Mouse (Mus musculus) limb, embryonic 14.5 days (tissue): ENCODE results near the gene Col4a1. TPM values are rescaled to one million over a fixed set of nuclear protein-coding genes. Genes with fewer than 3 reads are reported as not detected.

ENCODE experiments used
- ATAC-seq: fragments of 200-750 bp; cut with Nextera tagmentation; 2 replicates; pipeline ENCODE4 v1.8.0; 2017; ENCODE audit warnings: low read depth, moderate number of reproducible peaks, moderate TSS enrichment; ENCODE audit not compliant: low FRiP score
- DNase-seq: peaks from one replicate; pipeline ENCODE4 v3.0.0-alpha.2; 2015; ENCODE audit warnings: low spot score
- H3K27ac ChIP-seq: fragments of 300-500 bp; sonication (generic); replicated peaks from 2 replicates; pipeline ENCODE4 v1.5.1; 2014; ENCODE audit warnings: low read depth, mild to moderate bottlenecking, low read length, moderate library complexity, mixed read lengths
- H3K27me3 ChIP-seq: fragments of 300-500 bp; sonication (generic); 2 replicates; pipeline ENCODE4 v1.6.1; 2014; ENCODE audit warnings: low read length, mixed read lengths; ENCODE audit not compliant: control insufficient read depth, insufficient read depth
- H3K36me3 ChIP-seq: fragments of 300-500 bp; sonication (generic); 2 replicates; pipeline ENCODE4 v1.6.1; 2014; ENCODE audit warnings: mild to moderate bottlenecking, low read length, moderate library complexity, mixed read lengths; ENCODE audit not compliant: control insufficient read depth, insufficient read depth
- H3K4me1 ChIP-seq: fragments of 300-500 bp; sonication (generic); 2 replicates; pipeline ENCODE4 v1.6.1; 2014; ENCODE audit warnings: antibody characterized with exemption, low read length, mixed read lengths; ENCODE audit not compliant: control insufficient read depth, insufficient read depth
- H3K4me2 ChIP-seq: fragments of 300-500 bp; sonication (generic); replicated peaks from 2 replicates; pipeline ENCODE4 v1.6.1; 2014; ENCODE audit warnings: low read depth, mild to moderate bottlenecking, low read length, moderate library complexity; ENCODE audit not compliant: severe bottlenecking
- H3K4me3 ChIP-seq: fragments of 300-500 bp; sonication (generic); replicated peaks from 2 replicates; pipeline ENCODE4 v1.5.1; 2014; ENCODE audit warnings: low read length
- H3K9ac ChIP-seq: fragments of 300-500 bp; sonication (generic); 2 replicates; pipeline ENCODE4 v1.6.1; 2014; ENCODE audit warnings: mild to moderate bottlenecking, low read depth, low read length, moderate library complexity; ENCODE audit not compliant: severe bottlenecking
- H3K9me3 ChIP-seq: fragments of 300-500 bp; sonication (generic); 2 replicates; pipeline ENCODE4 v1.6.1; 2016; ENCODE audit warnings: low read length; ENCODE audit not compliant: control insufficient read depth
- POLR2A ChIP-seq: fragments of 200-500 bp; IDR thresholded peaks from 2 replicates; pipeline ENCODE4 v1.8.0; 2012; ENCODE audit warnings: inconsistent platforms, mild to moderate bottlenecking, moderate library complexity, borderline replicate concordance; ENCODE audit not compliant: insufficient read depth, insufficient read length; ENCODE audit errors: extremely low read depth
- WGBS: fragments of 180-500 bp; shearing (Covaris S2); extraction: QIAGEN DNeasy Blood & Tissue Kit; methylation state at CpG from one replicate; pipeline ENCODE4 v1.1.7; 2014; 5-methylcytosine and 5-hydroxymethylcytosine counted together
- polyA plus RNA-seq, 2 experiments: library from polyadenylated mRNA; depleted of rRNA in 1 of 2; stranded (reverse) in 1 of 2; unstranded in 1 of 2; fragments of >200 nt; fragmentation: Nextera tagmentation in 1 of 2; extraction: Ambion mirVana in 1 of 2; gene quantifications; 2 replicates each; pipeline versions ENCODE4 v1.2.1 to v1.2.3; 2012 to 2014

Gene Col4a1
- polyA plus RNA-seq, 2 experiments: 215 to 225 TPM

- no peaks in the 10 kb centered on the region for H3K36me3 ChIP-seq
- 0 out of 2 replicates have a peak overlapping the region, but pooled peaks have one; percentile 29 for H3K27ac ChIP-seq
- no peak for ATAC-seq
- DNase-seq: no peak
- H3K4me3 ChIP-seq: no peak overlapping the region
- H3K9ac ChIP-seq: no peak overlapping the region
- no peaks in the 10 kb centered on the region for H3K9me3 ChIP-seq
- 70% methylated on average over 9 of the region's 9 CpGs for WGBS
- H3K4me1 ChIP-seq: peaks cover 18% of the 10 kb centered on the region
- no peaks in the 10 kb centered on the region for H3K27me3 ChIP-seq
- TF ChIP-seq POLR2A: no peak
- H3K4me2 ChIP-seq: no peak overlapping the region
Observed at GRCm38 (mm10) chr8:11347699-11348098, 35.1 kb upstream of the Col4a1 start.

GRCm38 (mm10) chr8:11346225-11346624 lies 33.6 kb upstream of the Col4a1 start:
- H3K4me2 ChIP-seq: no peak overlapping the region
- no peak for DNase-seq
- H3K9me3 ChIP-seq: no peaks in the 10 kb centered on the region
- 82% methylated on average over 10 of the region's 10 CpGs for WGBS
- no peak overlapping the region for H3K27ac ChIP-seq
- H3K36me3 ChIP-seq: no peaks in the 10 kb centered on the region
- ATAC-seq: no peak
- no peak for TF ChIP-seq POLR2A
- H3K4me1 ChIP-seq: peaks cover 13% of the 10 kb centered on the region
- no peaks in the 10 kb centered on the region for H3K27me3 ChIP-seq
- no peak overlapping the region for H3K4me3 ChIP-seq
- no peak overlapping the region for H3K9ac ChIP-seq

GRCm38 (mm10) chr8:11344459-11344858 lies 31.8 kb upstream of the Col4a1 start:
- H3K4me3 ChIP-seq: no peak overlapping the region
- no peaks in the 10 kb centered on the region for H3K9me3 ChIP-seq
- no peaks in the 10 kb centered on the region for H3K36me3 ChIP-seq
- 71% methylated on average over 9 of the region's 9 CpGs for WGBS
- no peaks in the 10 kb centered on the region for H3K27me3 ChIP-seq
- no peak overlapping the region for H3K27ac ChIP-seq
- H3K4me2 ChIP-seq: no peak overlapping the region
- ATAC-seq (no peak), DNase-seq (no peak)
- TF ChIP-seq POLR2A: no peak
- H3K9ac ChIP-seq: no peak overlapping the region
- H3K4me1 ChIP-seq: peaks cover 16% of the 10 kb centered on the region

- Histone ChIP-seq H3K4me2 (no peak overlapping the region), H3K27me3 (no peaks in the 10 kb centered on the region), H3K9ac (no peak overlapping the region), H3K27ac (no peak overlapping the region), H3K9me3 (no peaks in the 10 kb centered on the region), H3K36me3 (no peaks in the 10 kb centered on the region), H3K4me1 (peaks cover 13% of the 10 kb centered on the region), H3K4me3 (no peak overlapping the region)
- no peak for TF ChIP-seq POLR2A
- 69% methylated on average over 3 of the region's 3 CpGs for WGBS
- ATAC-seq: no peak
- no peak for DNase-seq
Observed at GRCm38 (mm10) chr8:11341111-11341566, 28.5 kb upstream of the Col4a1 start.

- Histone ChIP-seq H3K27me3 (no peaks in the 10 kb centered on the region), H3K9me3 (no peaks in the 10 kb centered on the region), H3K27ac (no peak overlapping the region), H3K4me3 (no peak overlapping the region), H3K4me2 (no peak overlapping the region), H3K4me1 (peaks cover 13% of the 10 kb centered on the region), H3K36me3 (no peaks in the 10 kb centered on the region), H3K9ac (no peak overlapping the region; the same call in 1 of the 2 replicates)
- DNase-seq (no peak), ATAC-seq (no peak)
- no peak for TF ChIP-seq POLR2A
- 62% methylated on average over 12 of the region's 12 CpGs for WGBS
Observed at GRCm38 (mm10) chr8:11340310-11341110, 27.9 kb upstream of the Col4a1 start.

- no peak for DNase-seq
- Histone ChIP-seq H3K27ac (no peak overlapping the region), H3K9ac (no peak overlapping the region), H3K9me3 (no peaks in the 10 kb centered on the region), H3K4me1 (peaks cover 9% of the 10 kb centered on the region), H3K27me3 (no peaks in the 10 kb centered on the region), H3K4me3 (no peak overlapping the region), H3K4me2 (no peak overlapping the region), H3K36me3 (no peaks in the 10 kb centered on the region)
- ATAC-seq: no peak
- TF ChIP-seq POLR2A: no peak
- 79% methylated on average over 9 of the region's 9 CpGs for WGBS
Observed at GRCm38 (mm10) chr8:11338507-11338906, 25.9 kb upstream of the Col4a1 start.
